Mouse (Mus musculus) midbrain, embryonic 14.5 days (tissue): ENCODE measurements at regions not wholly inside any gene's neighbourhood (a gene's known extent, or its start where the extent isn't known, plus 50 kb on each side); places are given as distances from the start of the nearest gene placed in this dataset.

Source experiments
- ATAC-seq: fragments of 200-750 bp; cut with Nextera tagmentation; 2 replicates; pipeline ENCODE4 v1.8.0; 2017; ENCODE audit warnings: moderate number of reproducible peaks, moderate library complexity; ENCODE audit not compliant: low FRiP score, low TSS enrichment
- DNase-seq: peaks from one replicate; pipeline ENCODE4 v3.0.0-alpha.2; 2015
- H3K27ac ChIP-seq: fragments of 300-500 bp; sonication (generic); replicated peaks from 2 replicates; pipeline ENCODE4 v1.5.1; 2014; ENCODE audit warnings: mild to moderate bottlenecking, low read depth, low read length, moderate library complexity
- H3K27me3 ChIP-seq: fragments of 300-500 bp; sonication (generic); 2 replicates; pipeline ENCODE4 v1.6.1; 2014; ENCODE audit warnings: low read length, control low read depth, mixed read lengths; ENCODE audit not compliant: control insufficient read depth, insufficient read depth
- H3K36me3 ChIP-seq: fragments of 300-500 bp; sonication (generic); 2 replicates; pipeline ENCODE4 v1.6.1; 2014; ENCODE audit warnings: low read length, control low read depth; ENCODE audit not compliant: control insufficient read depth, insufficient read depth
- H3K4me1 ChIP-seq: fragments of 300-500 bp; sonication (generic); 2 replicates; pipeline ENCODE4 v1.6.1; 2014; ENCODE audit warnings: mild to moderate bottlenecking, antibody characterized with exemption, low read length, control low read depth; ENCODE audit not compliant: control insufficient read depth, insufficient read depth
- H3K4me2 ChIP-seq: fragments of 300-500 bp; sonication (generic); 2 replicates; pipeline ENCODE4 v1.6.1; 2014; ENCODE audit warnings: mild to moderate bottlenecking, low read length, moderate library complexity
- H3K4me3 ChIP-seq: fragments of 300-500 bp; sonication (generic); replicated peaks from 2 replicates; pipeline ENCODE4 v1.5.1; 2014; ENCODE audit warnings: low read depth, low read length
- H3K9ac ChIP-seq: fragments of 300-500 bp; sonication (generic); replicated peaks from 2 replicates; pipeline ENCODE4 v1.6.1; 2014; ENCODE audit warnings: mild to moderate bottlenecking, low read length, moderate library complexity
- H3K9me3 ChIP-seq: fragments of 300-500 bp; sonication (generic); 2 replicates; pipeline ENCODE4 v1.6.1; 2016; ENCODE audit warnings: low read length, control low read depth, mixed read lengths; ENCODE audit not compliant: control insufficient read depth
- WGBS: fragments of 180-500 bp; shearing (Covaris S2); extraction: QIAGEN DNeasy Blood & Tissue Kit; methylation state at CpG from one replicate; pipeline ENCODE4 v1.1.7; 2014; 5-methylcytosine and 5-hydroxymethylcytosine counted together

DNA sequence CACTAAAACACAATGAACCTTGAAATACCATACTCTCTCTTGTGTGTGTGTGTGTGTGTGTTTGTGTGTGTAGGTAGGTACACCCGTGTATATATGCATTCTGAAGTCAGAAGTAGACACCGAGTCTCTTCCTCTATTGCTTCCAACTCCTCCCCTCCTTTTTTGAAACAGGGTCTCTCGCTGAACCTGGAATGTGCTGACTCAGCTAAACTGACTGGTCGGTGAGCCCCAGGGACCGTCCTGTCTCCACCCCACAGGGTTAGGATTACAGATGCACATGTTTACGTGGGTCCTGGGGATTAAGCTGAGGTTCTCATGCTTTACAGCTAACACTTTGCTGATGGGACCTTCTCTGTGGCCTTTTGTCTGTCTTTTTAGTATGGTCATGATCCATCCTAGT lies 74.8 kb upstream of the Nfil3 start:
- Histone ChIP-seq H3K4me2 (no peak overlapping the region), H3K4me3 (no peak overlapping the region), H3K27me3 (no peaks in the 10 kb centered on the region), H3K9ac (no peak overlapping the region), H3K9me3 (no peaks in the 10 kb centered on the region), H3K4me1 (no peaks in the 10 kb centered on the region), H3K36me3 (no peaks in the 10 kb centered on the region), H3K27ac (no peak overlapping the region)
- ATAC-seq (no peak), DNase-seq (no peak)
- WGBS, result 88% methylated on average over 6 of the region's 6 CpGs

DNA sequence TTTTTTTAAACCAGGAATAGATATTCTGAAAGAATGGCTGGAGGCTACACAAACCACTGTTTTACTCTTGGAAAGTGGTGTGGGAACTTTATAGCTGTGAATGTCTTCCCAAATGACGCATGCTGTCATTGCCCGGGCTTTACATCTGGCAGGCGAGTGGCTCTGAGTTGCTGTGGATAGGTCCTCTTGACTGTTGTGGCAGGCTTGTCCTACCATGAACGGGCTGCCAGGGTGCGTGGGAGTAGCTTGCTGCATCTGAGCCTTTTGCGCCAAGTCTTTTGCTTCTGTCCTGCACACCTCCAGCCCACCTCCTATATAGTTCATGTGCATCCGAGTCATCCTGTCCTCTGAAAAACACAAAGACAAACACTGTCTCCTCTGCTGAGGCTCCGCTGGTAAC lies 72.3 kb upstream of the Nfil3 start:
- Histone ChIP-seq H3K4me2 (no peak overlapping the region), H3K27me3 (no peaks in the 10 kb centered on the region), H3K27ac (no peak overlapping the region), H3K36me3 (no peaks in the 10 kb centered on the region), H3K4me1 (no peaks in the 10 kb centered on the region), H3K9ac (no peak overlapping the region), H3K9me3 (no peaks in the 10 kb centered on the region), H3K4me3 (no peak overlapping the region)
- WGBS, result 90% methylated on average over 8 of the region's 8 CpGs
- ATAC-seq (no peak), DNase-seq (no peak)

DNA sequence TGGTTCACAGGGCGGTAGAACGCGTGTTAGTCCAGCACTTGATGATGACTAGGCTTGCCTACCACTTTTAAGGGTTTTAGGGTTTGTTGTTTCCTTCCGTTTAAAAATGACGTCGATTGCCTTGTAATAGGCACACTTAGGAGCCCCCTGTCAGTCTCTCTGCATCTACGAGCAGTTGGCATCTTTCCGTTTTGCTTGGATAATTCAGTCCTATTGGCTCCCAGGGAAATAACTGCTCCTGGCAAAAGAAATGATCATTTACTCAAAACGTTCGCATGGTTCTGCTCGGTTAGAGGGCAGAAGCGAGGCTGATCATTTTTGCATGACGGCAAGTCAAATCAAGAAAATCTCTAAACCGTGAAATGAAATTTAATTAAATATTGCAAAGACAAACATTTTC lies 71.9 kb upstream of the Nfil3 start:
- Histone ChIP-seq H3K9ac (no peak overlapping the region), H3K4me1 (no peaks in the 10 kb centered on the region), H3K36me3 (no peaks in the 10 kb centered on the region), H3K4me2 (no peak overlapping the region), H3K27ac (no peak overlapping the region), H3K4me3 (no peak overlapping the region), H3K9me3 (no peaks in the 10 kb centered on the region), H3K27me3 (no peaks in the 10 kb centered on the region)
- no peak for ATAC-seq
- peak; percentile 33 for DNase-seq
- WGBS, result 84% methylated on average over 14 of the region's 14 CpGs

DNA sequence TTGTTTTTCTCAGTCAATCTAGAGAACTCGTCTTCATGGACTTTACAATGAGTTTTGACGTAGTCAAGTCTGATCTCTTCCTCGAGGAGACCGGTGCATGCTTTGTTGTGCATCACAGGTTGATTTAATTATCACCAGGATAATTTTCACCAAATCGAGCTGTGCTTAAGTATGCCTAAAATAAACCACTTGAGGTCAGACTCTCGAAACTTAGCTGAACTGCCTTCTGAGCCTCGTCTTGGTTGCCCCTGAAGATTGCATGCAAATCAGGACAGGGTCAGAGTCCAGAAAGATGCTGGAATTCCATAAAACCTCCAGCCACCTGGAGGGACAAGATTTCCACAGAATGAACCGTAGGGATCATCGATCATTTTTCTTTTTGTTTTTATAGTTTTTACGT lies 71.3 kb upstream of the Nfil3 start:
- 87% methylated on average over 10 of the region's 10 CpGs for WGBS
- H3K36me3 ChIP-seq, result no peaks in the 10 kb centered on the region
- ATAC-seq, result no peak

DNA sequence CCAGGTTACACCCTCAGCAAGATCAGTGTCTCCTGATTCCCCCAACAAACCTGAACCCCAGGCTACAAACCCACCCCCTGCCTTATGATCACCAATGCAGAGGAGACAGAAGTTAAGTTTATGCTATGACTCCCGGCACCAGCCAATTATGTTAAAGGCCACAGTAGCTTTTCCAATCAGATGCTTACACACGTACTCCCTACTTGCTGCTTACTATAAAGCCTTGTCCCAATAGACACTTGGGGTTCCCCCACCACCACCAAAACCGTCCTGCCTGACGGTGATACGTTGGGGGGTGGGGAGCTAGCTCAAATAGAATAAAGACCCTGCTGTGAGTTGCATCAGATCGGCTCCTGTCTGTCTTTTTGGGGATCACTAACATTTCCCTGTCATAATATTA lies 70.5 kb upstream of the Nfil3 start:
- H3K9ac ChIP-seq, result no peak overlapping the region
- H3K9me3 ChIP-seq, result no peaks in the 10 kb centered on the region
- no peak overlapping the region for H3K4me2 ChIP-seq
- H3K27me3 ChIP-seq, result no peaks in the 10 kb centered on the region
- ATAC-seq (no peak), DNase-seq (no peak)
- no peaks in the 10 kb centered on the region for H3K36me3 ChIP-seq
- H3K4me3 ChIP-seq, result no peak overlapping the region
- no peak overlapping the region for H3K27ac ChIP-seq
- WGBS, result 85% methylated on average over 6 of the region's 6 CpGs
- H3K4me1 ChIP-seq, result no peaks in the 10 kb centered on the region

More for the DNA sequence above, 71.3 kb upstream of the Nfil3 start:
- Histone ChIP-seq H3K27me3 (no peaks in the 10 kb centered on the region), H3K9ac (no peak overlapping the region), H3K27ac (no peak overlapping the region), H3K4me3 (no peak overlapping the region), H3K4me1 (no peaks in the 10 kb centered on the region), H3K4me2 (no peak overlapping the region), H3K9me3 (no peaks in the 10 kb centered on the region)
- DNase-seq, result no peak

DNA sequence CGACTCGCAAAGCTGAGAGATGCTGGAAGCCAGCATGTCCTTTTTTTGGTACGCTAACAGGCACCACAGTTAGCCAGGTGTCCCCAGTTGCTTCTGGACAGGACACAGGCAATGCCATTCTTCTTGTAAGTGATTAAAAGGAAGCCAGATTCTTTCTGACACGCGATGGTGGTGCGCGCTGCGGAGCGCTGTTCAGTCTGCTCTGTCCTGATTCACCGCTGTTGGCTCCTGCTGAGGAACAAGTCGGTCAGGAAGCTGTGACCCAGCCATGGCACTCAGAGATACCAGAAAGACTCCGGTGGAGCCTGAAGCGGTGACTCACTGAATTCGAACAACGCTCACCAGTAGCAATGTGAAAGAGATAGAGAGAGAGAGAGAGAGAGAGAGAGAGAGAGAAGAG lies 68.3 kb upstream of the Nfil3 start:
- no peaks in the 10 kb centered on the region for H3K4me1 ChIP-seq

DNA sequence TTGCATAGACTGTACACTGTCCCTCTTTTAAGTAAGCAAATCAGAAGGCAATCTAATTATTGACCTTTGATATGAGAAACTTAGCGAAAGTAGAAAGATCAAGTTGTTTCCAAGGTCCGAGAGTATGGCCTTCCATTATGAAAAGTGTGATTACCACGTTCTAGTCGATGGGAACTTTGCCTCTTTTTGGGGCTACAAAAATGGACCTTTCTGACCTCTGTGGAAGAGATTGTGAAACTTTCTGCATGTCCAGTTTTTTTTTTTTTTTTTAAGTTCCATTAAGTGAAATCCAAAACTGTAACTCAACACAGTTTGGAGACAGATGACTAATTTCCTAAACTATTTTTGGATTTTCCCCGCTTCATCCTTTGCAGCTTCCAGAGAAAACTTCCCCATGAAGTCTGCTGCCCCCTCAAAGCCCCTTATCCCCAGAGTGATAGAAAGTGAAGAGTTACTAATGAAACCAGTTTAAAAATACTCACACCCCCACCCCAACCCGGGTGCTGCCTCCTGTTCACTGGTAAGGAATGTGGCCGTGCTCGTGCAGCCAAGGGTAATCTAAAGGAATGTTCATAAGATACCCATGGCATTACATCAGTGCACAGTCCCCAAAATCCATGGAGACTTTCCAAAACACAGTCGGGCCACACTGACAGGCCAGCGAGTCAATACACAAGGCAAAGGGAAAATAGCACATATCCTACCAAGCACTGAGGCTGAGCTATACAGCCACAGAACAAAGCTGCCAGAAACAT lies 52.5 kb upstream of the Nfil3 start:
- H3K27ac ChIP-seq, result no peak overlapping the region
- H3K36me3 ChIP-seq, result no peaks in the 10 kb centered on the region
- ATAC-seq (no peak), DNase-seq (no peak)
- H3K27me3 ChIP-seq, result no peaks in the 10 kb centered on the region
- no peak overlapping the region for H3K9ac ChIP-seq
- no peaks in the 10 kb centered on the region for H3K4me1 ChIP-seq
- no peaks in the 10 kb centered on the region for H3K9me3 ChIP-seq
- H3K4me3 ChIP-seq, result no peak overlapping the region
- WGBS, result 86% methylated on average over 10 of the region's 10 CpGs
- no peak overlapping the region for H3K4me2 ChIP-seq

More for the DNA sequence above, 68.3 kb upstream of the Nfil3 start:
- ATAC-seq (no peak), DNase-seq (no peak)
- WGBS, result 90% methylated on average over 15 of the region's 15 CpGs
- Histone ChIP-seq H3K9me3 (no peaks in the 10 kb centered on the region), H3K9ac (no peak overlapping the region), H3K4me2 (no peak overlapping the region), H3K27ac (no peak overlapping the region), H3K36me3 (no peaks in the 10 kb centered on the region), H3K4me3 (no peak overlapping the region), H3K27me3 (no peaks in the 10 kb centered on the region)
